Mouse (Mus musculus): ENCODE measurements around the gene Sgo2a.

GRCm38 (mm10) chr1:58049126-58049525 is 53.4 kb downstream of the Sgo2a start:
- no peak for TF ChIP-seq EP300 (IDR thresholded peaks at IDR 0.05; ENCODE audit: low read depth)
- TF ChIP-seq CTCF (IDR thresholded peaks at IDR 0.05; ENCODE audit: low read depth): no peak
